Mouse (Mus musculus): ENCODE measurements around the gene Loxl3. TPM values are rescaled to one million over a fixed set of nuclear protein-coding genes. Genes with fewer than 3 reads are reported as not detected.

Loxl3 gene
- total RNA-seq (2015) (0.30 and 0.65 TPM in 2 replicates), total RNA-seq (2017) (0.44 and 1.4 TPM in 2 replicates)

GRCm38 (mm10) chr6:83033249-83034185, at the start of gene Loxl3, which contains the start of gene Dok1:
Loxl3 (plus strand) TSS chr6:83034173.
Dok1 (minus strand) TSS chr6:83033471.
- ATAC-seq (ENCODE audit: poor library complexity, severe bottlenecking), result peak; percentile 77

- no peak for ATAC-seq (ENCODE audit: poor library complexity, severe bottlenecking)
These were observed 46.5 kb upstream of the Loxl3 start for GRCm38 (mm10) chr6:82987411-82987971.

- no peak for ATAC-seq (ENCODE audit: poor library complexity, severe bottlenecking)
These were observed 40.3 kb upstream of the Loxl3 start for GRCm38 (mm10) chr6:82993696-82994095.

- no peak for ATAC-seq (ENCODE audit: poor library complexity, severe bottlenecking)
These were observed 39.6 kb upstream of the Loxl3 start for GRCm38 (mm10) chr6:82994372-82994771.

- ATAC-seq (ENCODE audit: poor library complexity, severe bottlenecking), result peak; percentile 94
These were observed 37.1 kb upstream of the Loxl3 start for GRCm38 (mm10) chr6:82996740-82997315.

- peak; percentile 34 for ATAC-seq (ENCODE audit: poor library complexity, severe bottlenecking)
These were observed 36.4 kb upstream of the Loxl3 start for GRCm38 (mm10) chr6:82997511-82998102.

GRCm38 (mm10) chr6:82998326-82998725, 35.6 kb upstream of the Loxl3 start:
- no peak for ATAC-seq (ENCODE audit: poor library complexity, severe bottlenecking)

- no peak for ATAC-seq (ENCODE audit: poor library complexity, severe bottlenecking)
These were observed 34.0 kb upstream of the Loxl3 start for GRCm38 (mm10) chr6:82999986-83000385.

- ATAC-seq (ENCODE audit: poor library complexity, severe bottlenecking), result no peak
These were observed 30.9 kb upstream of the Loxl3 start for GRCm38 (mm10) chr6:83003082-83003481.

- no peak for ATAC-seq (ENCODE audit: poor library complexity, severe bottlenecking)
These were observed 30.1 kb upstream of the Loxl3 start for GRCm38 (mm10) chr6:83003850-83004249.

GRCm38 (mm10) chr6:83004309-83004708, 29.7 kb upstream of the Loxl3 start:
- ATAC-seq (ENCODE audit: poor library complexity, severe bottlenecking), result no peak

- ATAC-seq (ENCODE audit: poor library complexity, severe bottlenecking), result peak; percentile 86
These were observed 29.1 kb upstream of the Loxl3 start for GRCm38 (mm10) chr6:83004872-83005271.

GRCm38 (mm10) chr6:83005444-83006011, 28.4 kb upstream of the Loxl3 start:
- ATAC-seq (ENCODE audit: poor library complexity, severe bottlenecking), result 0 out of 2 replicates have a peak, but pooled peaks have one; percentile 10

- 0 out of 2 replicates have a peak, but pooled peaks have one; percentile 20 for ATAC-seq (ENCODE audit: poor library complexity, severe bottlenecking)
These were observed 27.9 kb upstream of the Loxl3 start for GRCm38 (mm10) chr6:83006114-83006513.

GRCm38 (mm10) chr6:83008659-83009058, 25.3 kb upstream of the Loxl3 start:
- ATAC-seq (ENCODE audit: poor library complexity, severe bottlenecking), result peak; percentile 63

- no peak for ATAC-seq (ENCODE audit: poor library complexity, severe bottlenecking)
These were observed 24.0 kb upstream of the Loxl3 start for GRCm38 (mm10) chr6:83010010-83010409.

- no peak for ATAC-seq (ENCODE audit: poor library complexity, severe bottlenecking)
These were observed 22.7 kb upstream of the Loxl3 start for GRCm38 (mm10) chr6:83011255-83011654.

- no peak for ATAC-seq (ENCODE audit: poor library complexity, severe bottlenecking)
These were observed 22.2 kb upstream of the Loxl3 start for GRCm38 (mm10) chr6:83011756-83012155.

- ATAC-seq (ENCODE audit: poor library complexity, severe bottlenecking), result peak; percentile 31
These were observed 20.5 kb upstream of the Loxl3 start for GRCm38 (mm10) chr6:83013444-83013843.
